Mouse (Mus musculus): ENCODE measurements at regions not wholly inside any gene's neighbourhood (a gene's known extent, or its start where the extent isn't known, plus 50 kb on each side); places are given as distances from the start of the nearest gene placed in this dataset.

GRCm38 (mm10) chr5:84934369-84934768 lies 517.2 kb upstream of the Epha5 start:
- 92% methylated on average over 1 of the region's 1 CpGs for WGBS

GRCm38 (mm10) chr5:84917631-84918292 lies 500.6 kb upstream of the Epha5 start:
- H3K4me1 ChIP-seq (ENCODE audit: control insufficient read depth, insufficient read depth, low read length): no peaks in the 10 kb centered on the region
- H3K27ac ChIP-seq (replicated peaks; ENCODE audit: low read depth, low read length): no peak overlapping the region
- no peaks in the 10 kb centered on the region for H3K27me3 ChIP-seq (ENCODE audit: control insufficient read depth, insufficient read depth, low read length)
- DNase-seq (ENCODE audit: low spot score): no peak
- no peak overlapping the region for H3K4me2 ChIP-seq (ENCODE audit: low read depth, severe bottlenecking)
- H3K4me3 ChIP-seq (ENCODE audit: low read depth, low read length): no peak overlapping the region
- no peaks in the 10 kb centered on the region for H3K36me3 ChIP-seq (ENCODE audit: control insufficient read depth, insufficient read depth, low read length)
- H3K9me3 ChIP-seq (ENCODE audit: control insufficient read depth, low read length): no peaks in the 10 kb centered on the region
- H3K9ac ChIP-seq (ENCODE audit: low read length): no peak overlapping the region
- 65% methylated on average over 1 of the region's 1 CpGs for WGBS
- ATAC-seq (ENCODE audit: insufficient number of reproducible peaks, low FRiP score, low TSS enrichment, low read depth): peak; percentile 51; the same call in 1 of the 2 replicates

More at GRCm38 (mm10) chr5:84934369-84934768, 517.2 kb upstream of the Epha5 start:
- Histone ChIP-seq H3K36me3 (ENCODE audit: control insufficient read depth, insufficient read depth, low read length) (no peaks in the 10 kb centered on the region), H3K4me3 (ENCODE audit: low read depth, low read length) (no peak overlapping the region), H3K9me3 (ENCODE audit: control insufficient read depth, low read length) (no peaks in the 10 kb centered on the region), H3K27me3 (ENCODE audit: control insufficient read depth, insufficient read depth, low read length) (no peaks in the 10 kb centered on the region), H3K27ac (replicated peaks; ENCODE audit: low read depth, low read length) (no peak overlapping the region), H3K9ac (ENCODE audit: low read length) (no peak overlapping the region), H3K4me2 (ENCODE audit: low read depth, severe bottlenecking) (no peak overlapping the region), H3K4me1 (ENCODE audit: control insufficient read depth, insufficient read depth, low read length) (no peaks in the 10 kb centered on the region)
- DNase-seq (ENCODE audit: low spot score) (no peak), ATAC-seq (ENCODE audit: insufficient number of reproducible peaks, low FRiP score, low TSS enrichment, low read depth) (no peak)

- Histone ChIP-seq H3K9ac (ENCODE audit: low read length) (no peak overlapping the region), H3K4me3 (ENCODE audit: low read depth, low read length) (no peak overlapping the region), H3K27ac (replicated peaks; ENCODE audit: low read depth, low read length) (no peak overlapping the region), H3K9me3 (ENCODE audit: control insufficient read depth, low read length) (no peaks in the 10 kb centered on the region), H3K4me2 (ENCODE audit: low read depth, severe bottlenecking) (no peak overlapping the region), H3K36me3 (ENCODE audit: control insufficient read depth, insufficient read depth, low read length) (no peaks in the 10 kb centered on the region), H3K27me3 (ENCODE audit: control insufficient read depth, insufficient read depth, low read length) (no peaks in the 10 kb centered on the region), H3K4me1 (ENCODE audit: control insufficient read depth, insufficient read depth, low read length) (no peaks in the 10 kb centered on the region)
- WGBS: 75% methylated on average over 4 of the region's 4 CpGs
- ATAC-seq (ENCODE audit: insufficient number of reproducible peaks, low FRiP score, low TSS enrichment, low read depth) (no peak), DNase-seq (ENCODE audit: low spot score) (no peak)
These were observed 484.5 kb upstream of the Epha5 start for GRCm38 (mm10) chr5:84901669-84902068.

- Histone ChIP-seq H3K9ac (ENCODE audit: low read length) (no peak overlapping the region), H3K27me3 (ENCODE audit: control insufficient read depth, insufficient read depth, low read length) (no peaks in the 10 kb centered on the region), H3K9me3 (ENCODE audit: control insufficient read depth, low read length) (no peaks in the 10 kb centered on the region), H3K36me3 (ENCODE audit: control insufficient read depth, insufficient read depth, low read length) (no peaks in the 10 kb centered on the region), H3K4me1 (ENCODE audit: control insufficient read depth, insufficient read depth, low read length) (no peaks in the 10 kb centered on the region), H3K4me2 (ENCODE audit: low read depth, severe bottlenecking) (no peak overlapping the region), H3K4me3 (ENCODE audit: low read depth, low read length) (no peak overlapping the region), H3K27ac (replicated peaks; ENCODE audit: low read depth, low read length) (no peak overlapping the region)
- 93% methylated on average over 1 of the region's 1 CpGs for WGBS
- DNase-seq (ENCODE audit: low spot score): no peak
- no peak for ATAC-seq (ENCODE audit: insufficient number of reproducible peaks, low FRiP score, low TSS enrichment, low read depth)
These were observed 480.4 kb upstream of the Epha5 start for GRCm38 (mm10) chr5:84897535-84897934.

GRCm38 (mm10) chr5:84853622-84854021 lies 436.4 kb upstream of the Epha5 start:
- DNase-seq (ENCODE audit: low spot score) (no peak), ATAC-seq (ENCODE audit: insufficient number of reproducible peaks, low FRiP score, low TSS enrichment, low read depth) (no peak)
- H3K9me3 ChIP-seq (ENCODE audit: control insufficient read depth, low read length): no peaks in the 10 kb centered on the region
- no peak overlapping the region for H3K9ac ChIP-seq (ENCODE audit: low read length)
- H3K4me3 ChIP-seq (ENCODE audit: low read depth, low read length): no peak overlapping the region
- no peaks in the 10 kb centered on the region for H3K4me1 ChIP-seq (ENCODE audit: control insufficient read depth, insufficient read depth, low read length)
- no peaks in the 10 kb centered on the region for H3K36me3 ChIP-seq (ENCODE audit: control insufficient read depth, insufficient read depth, low read length)
- WGBS: 80% methylated on average over 1 of the region's 1 CpGs
- no peaks in the 10 kb centered on the region for H3K27me3 ChIP-seq (ENCODE audit: control insufficient read depth, insufficient read depth, low read length)
- no peak overlapping the region for H3K4me2 ChIP-seq (ENCODE audit: low read depth, severe bottlenecking)
- no peak overlapping the region for H3K27ac ChIP-seq (replicated peaks; ENCODE audit: low read depth, low read length)

GRCm38 (mm10) chr5:84849175-84849574 lies 432.0 kb upstream of the Epha5 start:
- H3K4me3 ChIP-seq (ENCODE audit: low read depth, low read length): no peak overlapping the region
- no peak for ATAC-seq (ENCODE audit: insufficient number of reproducible peaks, low FRiP score, low TSS enrichment, low read depth)
- H3K4me2 ChIP-seq (ENCODE audit: low read depth, severe bottlenecking): no peak overlapping the region
- no peak overlapping the region for H3K27ac ChIP-seq (replicated peaks; ENCODE audit: low read depth, low read length)
- H3K27me3 ChIP-seq (ENCODE audit: control insufficient read depth, insufficient read depth, low read length): no peaks in the 10 kb centered on the region
- no peak overlapping the region for H3K9ac ChIP-seq (ENCODE audit: low read length)
- H3K4me1 ChIP-seq (ENCODE audit: control insufficient read depth, insufficient read depth, low read length): no peaks in the 10 kb centered on the region
- no peak for DNase-seq (ENCODE audit: low spot score)
- no peaks in the 10 kb centered on the region for H3K9me3 ChIP-seq (ENCODE audit: control insufficient read depth, low read length)
- H3K36me3 ChIP-seq (ENCODE audit: control insufficient read depth, insufficient read depth, low read length): no peaks in the 10 kb centered on the region

GRCm38 (mm10) chr5:84848765-84849164 lies 431.6 kb upstream of the Epha5 start:
- 21% methylated on average over 2 of the region's 2 CpGs for whole genome bisulfite sequencing
- Histone ChIP-seq H3K9me3 (ENCODE audit: control insufficient read depth, low read length) (no peaks in the 10 kb centered on the region), H3K4me2 (ENCODE audit: low read depth, severe bottlenecking) (no peak overlapping the region), H3K4me3 (ENCODE audit: low read depth, low read length) (no peak overlapping the region), H3K27ac (replicated peaks; ENCODE audit: low read depth, low read length) (no peak overlapping the region), H3K36me3 (ENCODE audit: control insufficient read depth, insufficient read depth, low read length) (no peaks in the 10 kb centered on the region), H3K4me1 (ENCODE audit: control insufficient read depth, insufficient read depth, low read length) (no peaks in the 10 kb centered on the region), H3K9ac (ENCODE audit: low read length) (no peak overlapping the region), H3K27me3 (ENCODE audit: control insufficient read depth, insufficient read depth, low read length) (no peaks in the 10 kb centered on the region)
- DNase-seq (ENCODE audit: low spot score) (no peak), ATAC-seq (ENCODE audit: insufficient number of reproducible peaks, low FRiP score, low TSS enrichment, low read depth) (no peak)

GRCm38 (mm10) chr5:84811460-84811859 lies 394.3 kb upstream of the Epha5 start:
- Histone ChIP-seq H3K36me3 (ENCODE audit: control insufficient read depth, insufficient read depth, low read length) (no peaks in the 10 kb centered on the region), H3K27ac (replicated peaks; ENCODE audit: low read depth, low read length) (no peak overlapping the region), H3K9ac (ENCODE audit: low read length) (no peak overlapping the region), H3K27me3 (ENCODE audit: control insufficient read depth, insufficient read depth, low read length) (no peaks in the 10 kb centered on the region), H3K4me3 (ENCODE audit: low read depth, low read length) (no peak overlapping the region), H3K4me1 (ENCODE audit: control insufficient read depth, insufficient read depth, low read length) (no peaks in the 10 kb centered on the region), H3K4me2 (ENCODE audit: low read depth, severe bottlenecking) (no peak overlapping the region), H3K9me3 (ENCODE audit: control insufficient read depth, low read length) (no peaks in the 10 kb centered on the region)
- ATAC-seq (ENCODE audit: insufficient number of reproducible peaks, low FRiP score, low TSS enrichment, low read depth) (no peak), DNase-seq (ENCODE audit: low spot score) (no peak)
- 82% methylated on average over 2 of the region's 2 CpGs for WGBS

- H3K9ac ChIP-seq (ENCODE audit: low read length): no peak overlapping the region
- no peaks in the 10 kb centered on the region for H3K36me3 ChIP-seq (ENCODE audit: control insufficient read depth, insufficient read depth, low read length)
- ATAC-seq (ENCODE audit: insufficient number of reproducible peaks, low FRiP score, low TSS enrichment, low read depth) (no peak), DNase-seq (ENCODE audit: low spot score) (no peak)
- no peak overlapping the region for H3K4me3 ChIP-seq (ENCODE audit: low read depth, low read length)
- no peaks in the 10 kb centered on the region for H3K9me3 ChIP-seq (ENCODE audit: control insufficient read depth, low read length)
- 84% methylated on average over 3 of the region's 3 CpGs for WGBS
- H3K4me1 ChIP-seq (ENCODE audit: control insufficient read depth, insufficient read depth, low read length): no peaks in the 10 kb centered on the region
- H3K27me3 ChIP-seq (ENCODE audit: control insufficient read depth, insufficient read depth, low read length): no peaks in the 10 kb centered on the region
- no peak overlapping the region for H3K4me2 ChIP-seq (ENCODE audit: low read depth, severe bottlenecking)
- no peak overlapping the region for H3K27ac ChIP-seq (replicated peaks; ENCODE audit: low read depth, low read length)
These were observed 393.7 kb upstream of the Epha5 start for GRCm38 (mm10) chr5:84810844-84811243.

Measured in limb, embryonic 11.5 days (tissue).